Mouse (Mus musculus): ENCODE measurements around the gene Eif2s2. TPM values are rescaled to one million over a fixed set of nuclear protein-coding genes. Genes with fewer than 3 reads are reported as not detected.

The Eif2s2 gene
- total and polyA plus RNA-seq, 2 experiments from 2014 or later = 47.8 to 114 TPM

GRCm38 (mm10) chr2:154848086-154848485 is 44.6 kb downstream of the Eif2s2 start:
- Histone ChIP-seq H3K9ac (replicated peaks; ENCODE audit: low read length, poor library complexity, severe bottlenecking) (no peak overlapping the region), H3K36me3 (ENCODE audit: insufficient read depth, low read length) (no peaks in the 10 kb centered on the region), H3K27me3 (ENCODE audit: insufficient read depth, low read length) (no peaks in the 10 kb centered on the region), H3K9me3 (ENCODE audit: low read length) (no peaks in the 10 kb centered on the region), H3K4me3 (ENCODE audit: low read depth, low read length) (no peak overlapping the region), H3K4me2 (ENCODE audit: low read depth, low read length, poor library complexity, severe bottlenecking) (no peak overlapping the region), H3K27ac (ENCODE audit: low read depth, low read length) (no peak overlapping the region), H3K4me1 (ENCODE audit: insufficient read depth, low read length) (no peaks in the 10 kb centered on the region)
- TF ChIP-seq CTCF (IDR thresholded peaks at IDR 0.05) = no peak
- ATAC-seq (ENCODE audit: low FRiP score) (no peak), DNase-seq (ENCODE audit: low spot score) (no peak)

GRCm38 (mm10) chr2:154836537-154836936 is 56.2 kb downstream of the Eif2s2 start:
- ATAC-seq (ENCODE audit: low FRiP score) = no peak
- WGBS = 87% methylated on average over 2 of the region's 2 CpGs
- H3K4me3 ChIP-seq (ENCODE audit: low read depth, low read length) = no peak overlapping the region

DNA sequence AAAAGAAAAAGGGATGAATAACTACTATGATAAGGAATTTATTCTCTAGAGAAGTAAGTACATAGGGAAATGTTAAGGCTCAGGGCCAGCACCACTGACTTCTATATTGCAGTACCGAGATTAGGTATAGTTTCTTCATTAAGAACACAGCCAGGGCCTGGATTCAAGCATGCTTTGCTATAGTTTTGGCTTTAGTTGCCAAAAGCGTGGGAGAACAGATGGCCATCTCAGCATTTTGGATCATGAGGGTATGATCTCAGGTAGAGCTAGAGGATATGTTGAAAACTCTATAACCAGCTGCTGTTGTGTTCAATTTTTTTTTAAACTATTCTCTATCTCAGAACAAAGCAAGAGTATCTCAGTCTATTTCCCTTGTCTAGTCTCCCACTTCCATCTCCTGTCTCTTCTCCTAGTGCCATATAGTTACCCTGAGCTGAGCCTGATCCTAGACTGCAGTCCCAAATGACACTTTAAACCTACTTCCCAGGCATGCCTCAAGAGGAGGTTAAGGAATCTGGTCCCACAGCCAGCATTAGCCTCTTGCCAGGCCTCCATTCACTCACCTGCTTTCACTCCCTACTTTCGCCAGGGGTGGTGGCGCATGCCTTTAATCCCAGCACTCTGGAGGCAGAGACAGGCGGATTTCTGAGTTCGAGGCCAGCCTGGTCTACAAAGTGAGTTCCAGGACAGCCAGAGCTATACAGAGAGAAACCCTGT is 58.4 kb downstream of the Eif2s2 start:
- ATAC-seq (ENCODE audit: low FRiP score) (no peak), DNase-seq (ENCODE audit: low spot score) (no peak)
- TF ChIP-seq CTCF (IDR thresholded peaks at IDR 0.05) = no peak
- H3K27me3 ChIP-seq (ENCODE audit: insufficient read depth, low read length) = no peaks in the 10 kb centered on the region
- no peaks in the 10 kb centered on the region for H3K36me3 ChIP-seq (ENCODE audit: insufficient read depth, low read length)
- no peak overlapping the region for H3K4me2 ChIP-seq (ENCODE audit: low read depth, low read length, poor library complexity, severe bottlenecking)
- WGBS = 97% methylated on average over 6 of the region's 6 CpGs
- no peaks in the 10 kb centered on the region for H3K9me3 ChIP-seq (ENCODE audit: low read length)
- H3K27ac ChIP-seq (ENCODE audit: low read depth, low read length) = no peak overlapping the region
- H3K9ac ChIP-seq (replicated peaks; ENCODE audit: low read length, poor library complexity, severe bottlenecking) = no peak overlapping the region
- no peaks in the 10 kb centered on the region for H3K4me1 ChIP-seq (ENCODE audit: insufficient read depth, low read length)
- no peak overlapping the region for H3K4me3 ChIP-seq (ENCODE audit: low read depth, low read length)

More at GRCm38 (mm10) chr2:154836537-154836936, 56.2 kb downstream of the Eif2s2 start:
- Histone ChIP-seq H3K36me3 (ENCODE audit: insufficient read depth, low read length) (no peaks in the 10 kb centered on the region), H3K4me2 (ENCODE audit: low read depth, low read length, poor library complexity, severe bottlenecking) (no peak overlapping the region), H3K27me3 (ENCODE audit: insufficient read depth, low read length) (no peaks in the 10 kb centered on the region), H3K4me1 (ENCODE audit: insufficient read depth, low read length) (no peaks in the 10 kb centered on the region), H3K9ac (replicated peaks; ENCODE audit: low read length, poor library complexity, severe bottlenecking) (no peak overlapping the region), H3K27ac (ENCODE audit: low read depth, low read length) (no peak overlapping the region), H3K9me3 (ENCODE audit: low read length) (no peaks in the 10 kb centered on the region)
- no peak for TF ChIP-seq CTCF (IDR thresholded peaks at IDR 0.05)
- no peak for DNase-seq (ENCODE audit: low spot score)

GRCm38 (mm10) chr2:154832471-154832870 is 60.3 kb downstream of the Eif2s2 start:
- no peak overlapping the region for H3K9ac ChIP-seq (replicated peaks; ENCODE audit: low read length, poor library complexity, severe bottlenecking)
- DNase-seq (ENCODE audit: low spot score) (no peak), ATAC-seq (ENCODE audit: low FRiP score) (no peak)
- no peaks in the 10 kb centered on the region for H3K9me3 ChIP-seq (ENCODE audit: low read length)
- H3K27ac ChIP-seq (ENCODE audit: low read depth, low read length) = no peak overlapping the region
- no peaks in the 10 kb centered on the region for H3K4me1 ChIP-seq (ENCODE audit: insufficient read depth, low read length)
- 52% methylated on average over 4 of the region's 4 CpGs for WGBS
- no peaks in the 10 kb centered on the region for H3K36me3 ChIP-seq (ENCODE audit: insufficient read depth, low read length)
- H3K27me3 ChIP-seq (ENCODE audit: insufficient read depth, low read length) = no peaks in the 10 kb centered on the region
- H3K4me3 ChIP-seq (ENCODE audit: low read depth, low read length) = no peak overlapping the region
- no peak for TF ChIP-seq CTCF (IDR thresholded peaks at IDR 0.05)
- no peak overlapping the region for H3K4me2 ChIP-seq (ENCODE audit: low read depth, low read length, poor library complexity, severe bottlenecking)

DNA sequence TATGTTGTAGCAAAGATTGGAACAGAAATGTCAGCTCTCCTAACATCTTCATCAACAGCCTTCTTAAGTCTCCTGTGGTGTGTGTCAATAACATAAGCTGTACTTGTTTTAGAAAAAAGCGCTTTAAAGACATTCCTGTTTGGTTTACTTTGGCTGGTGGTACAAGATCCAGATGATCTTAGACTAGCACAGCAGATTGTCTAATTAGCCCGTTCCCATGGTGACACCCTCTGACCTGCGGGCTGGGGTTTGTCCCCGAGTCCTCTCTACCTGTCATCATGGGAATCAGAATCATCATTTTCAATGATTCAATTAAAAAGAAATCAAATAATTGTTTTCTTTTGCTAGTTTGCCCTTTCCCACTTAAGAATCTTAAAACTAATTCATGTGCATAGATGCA is 65.2 kb downstream of the Eif2s2 start:
- WGBS = 67% methylated on average over 4 of the region's 4 CpGs
- Histone ChIP-seq H3K9ac (replicated peaks; ENCODE audit: low read length, poor library complexity, severe bottlenecking) (no peak overlapping the region), H3K27me3 (ENCODE audit: insufficient read depth, low read length) (no peaks in the 10 kb centered on the region), H3K4me2 (ENCODE audit: low read depth, low read length, poor library complexity, severe bottlenecking) (no peak overlapping the region), H3K9me3 (ENCODE audit: low read length) (no peaks in the 10 kb centered on the region), H3K27ac (ENCODE audit: low read depth, low read length) (no peak overlapping the region), H3K4me1 (ENCODE audit: insufficient read depth, low read length) (no peaks in the 10 kb centered on the region), H3K36me3 (ENCODE audit: insufficient read depth, low read length) (no peaks in the 10 kb centered on the region), H3K4me3 (ENCODE audit: low read depth, low read length) (no peak overlapping the region)
- no peak for TF ChIP-seq CTCF (IDR thresholded peaks at IDR 0.05)
- no peak for ATAC-seq (ENCODE audit: low FRiP score)
- no peak for DNase-seq (ENCODE audit: low spot score)

DNA sequence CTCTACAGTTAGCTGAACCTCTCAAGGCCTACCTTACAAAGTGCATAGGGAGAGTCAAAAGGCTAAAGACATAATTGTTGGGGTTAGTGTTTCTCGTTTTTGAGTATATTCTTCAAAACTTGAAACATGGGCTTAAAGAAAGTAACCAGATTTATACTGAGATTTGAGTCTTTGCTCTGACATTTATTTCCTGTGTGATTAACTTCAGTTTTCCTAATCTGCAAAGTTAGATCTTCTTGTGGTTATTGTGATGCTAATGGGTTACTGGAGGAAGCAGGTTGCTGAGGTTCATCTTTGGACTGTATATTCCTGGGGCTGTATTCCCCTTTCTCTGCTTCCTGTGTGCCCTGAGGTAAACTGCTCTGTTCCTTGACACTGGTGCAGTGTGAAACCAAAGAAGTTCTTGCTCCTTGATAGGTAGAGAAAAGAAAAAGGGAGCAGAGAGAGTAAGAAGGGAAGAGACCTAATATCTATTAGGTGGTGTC is 66.6 kb downstream of the Eif2s2 start:
- H3K27me3 ChIP-seq (ENCODE audit: insufficient read depth, low read length) = no peaks in the 10 kb centered on the region
- 88% methylated on average over 1 of the region's 1 CpGs for WGBS
- no peak for ATAC-seq (ENCODE audit: low FRiP score)
- H3K9me3 ChIP-seq (ENCODE audit: low read length) = no peaks in the 10 kb centered on the region
- H3K4me3 ChIP-seq (ENCODE audit: low read depth, low read length) = no peak overlapping the region
- DNase-seq (ENCODE audit: low spot score) = no peak
- no peak overlapping the region for H3K27ac ChIP-seq (ENCODE audit: low read depth, low read length)
- no peaks in the 10 kb centered on the region for H3K4me1 ChIP-seq (ENCODE audit: insufficient read depth, low read length)
- no peak for TF ChIP-seq CTCF (IDR thresholded peaks at IDR 0.05)
- H3K36me3 ChIP-seq (ENCODE audit: insufficient read depth, low read length) = no peaks in the 10 kb centered on the region
- H3K9ac ChIP-seq (replicated peaks; ENCODE audit: low read length, poor library complexity, severe bottlenecking) = no peak overlapping the region
- H3K4me2 ChIP-seq (ENCODE audit: low read depth, low read length, poor library complexity, severe bottlenecking) = no peak overlapping the region

Other genes starting within 250 kb of the Eif2s2 start
- 152 and 156 TPM in 2 replicates for gene Chmp4b, start 241.2 kb downstream of the Eif2s2 start, total RNA-seq (2014; rRNA removed)
- 28.1 and 31.7 TPM in 2 replicates for gene Chmp4b, start 241.2 kb downstream of the Eif2s2 start, polyA plus RNA-seq (2015; fragmentation: Nextera tagmentation; extraction: Ambion mirVana)
- not detected in 2 replicates for gene Gm14214, start 122.9 kb downstream of the Eif2s2 start, total RNA-seq (2014; rRNA removed)
- not detected in 2 replicates for gene Gm14214, start 122.9 kb downstream of the Eif2s2 start, polyA plus RNA-seq (2015; fragmentation: Nextera tagmentation; extraction: Ambion mirVana)
- 132 and 160 TPM in 2 replicates for gene Raly, start 101.8 kb downstream of the Eif2s2 start, total RNA-seq (2014; rRNA removed)
- gene Raly, start 101.8 kb downstream of the Eif2s2 start, polyA plus RNA-seq (2015; fragmentation: Nextera tagmentation; extraction: Ambion mirVana) = 18.4 and 19.3 TPM in 2 replicates
- gene a, start 101.5 kb downstream of the Eif2s2 start, total RNA-seq (2014; rRNA removed) = 5.9 TPM in 1 of 2 replicates, not detected in the other
- 1.1 and 2.3 TPM in 2 replicates for gene a, start 101.5 kb downstream of the Eif2s2 start, polyA plus RNA-seq (2015; fragmentation: Nextera tagmentation; extraction: Ambion mirVana)
- gene Gm14226, start 125.3 kb upstream of the Eif2s2 start, total RNA-seq (2014; rRNA removed) = not detected in 2 replicates
- gene Gm14226, start 125.3 kb upstream of the Eif2s2 start, polyA plus RNA-seq (2015; fragmentation: Nextera tagmentation; extraction: Ambion mirVana) = 0.06 and 0.07 TPM in 2 replicates
- gene Ahcy, start 181.6 kb upstream of the Eif2s2 start, total RNA-seq (2014; rRNA removed) = 54.3 and 61.4 TPM in 2 replicates
- 28.5 and 33.3 TPM in 2 replicates for gene Ahcy, start 181.6 kb upstream of the Eif2s2 start, polyA plus RNA-seq (2015; fragmentation: Nextera tagmentation; extraction: Ambion mirVana)
- gene Itch, start 240.6 kb upstream of the Eif2s2 start, total RNA-seq (2014; rRNA removed) = 38.0 and 43.8 TPM in 2 replicates
- 16.0 and 20.4 TPM in 2 replicates for gene Itch, start 240.6 kb upstream of the Eif2s2 start, polyA plus RNA-seq (2015; fragmentation: Nextera tagmentation; extraction: Ambion mirVana)